Mouse (Mus musculus): ENCODE measurements around the gene Frrs1.

Frrs1 gene

DNA sequence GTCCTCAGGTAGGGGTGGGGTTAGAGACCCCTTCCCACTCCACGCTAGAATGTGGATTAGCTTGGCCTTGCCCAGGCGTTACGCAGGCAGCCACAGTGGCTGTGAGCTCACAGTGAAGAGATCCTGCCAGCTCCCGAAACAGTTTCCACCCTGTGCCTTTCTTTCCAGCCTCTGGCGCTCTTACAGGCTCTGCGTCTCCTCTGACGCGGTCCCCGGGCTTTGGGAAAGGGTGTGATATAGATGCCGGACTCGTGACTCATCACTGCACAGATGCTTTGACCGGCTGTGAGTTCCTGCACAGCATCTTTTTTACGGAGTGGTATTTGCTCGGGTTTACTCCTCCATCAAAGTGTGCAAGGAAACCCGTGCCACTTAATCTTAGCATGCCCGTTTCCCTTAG is 46.6 kb downstream of the Frrs1 start:
- no peak for DNase-seq (ENCODE audit: low read depth in 1 of 2, low spot score in 2 of 2)

DNA sequence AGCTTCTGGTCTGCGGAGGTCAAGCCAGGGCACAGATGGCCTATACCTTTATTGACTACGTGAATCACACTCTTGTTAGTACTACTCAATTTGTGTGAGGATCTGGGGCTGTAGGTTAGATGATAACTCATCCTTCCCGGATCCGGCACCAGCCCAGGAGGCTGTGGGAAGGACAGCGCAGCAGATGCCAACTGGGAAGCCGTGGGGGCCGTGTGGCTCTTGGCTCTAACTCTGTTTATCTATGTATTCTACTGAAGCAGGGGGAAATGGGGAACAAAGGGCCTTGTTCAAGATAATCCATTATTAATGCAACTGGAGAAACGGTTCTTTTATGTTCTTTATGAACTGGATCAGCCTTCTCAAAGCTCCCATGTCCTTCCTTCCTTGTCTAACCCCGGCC is 47.3 kb downstream of the Frrs1 start:
- no peak for DNase-seq (ENCODE audit: low read depth in 1 of 2, low spot score in 2 of 2)

DNA sequence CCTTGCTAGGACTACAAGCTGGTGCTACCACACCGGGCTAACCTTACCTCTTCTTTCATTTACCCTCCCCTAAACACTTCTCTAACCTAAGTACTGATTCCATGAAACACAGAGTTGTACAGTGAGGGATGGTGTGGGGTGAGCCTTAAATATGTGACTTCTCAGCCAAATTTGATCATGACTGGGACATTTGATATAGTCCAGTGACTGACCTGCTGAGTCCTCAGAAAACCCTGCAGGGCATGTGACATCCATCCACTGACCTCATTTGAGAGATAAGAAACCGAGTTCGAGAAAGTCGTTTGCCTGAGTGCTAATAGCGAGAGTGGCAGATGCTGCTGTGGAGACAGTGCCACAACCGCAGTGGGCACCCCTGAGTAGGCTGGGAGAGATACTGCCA is 55.1 kb downstream of the Frrs1 start:
- DNase-seq (ENCODE audit: low read depth in 1 of 2, low spot score in 2 of 2) = no peak

DNA sequence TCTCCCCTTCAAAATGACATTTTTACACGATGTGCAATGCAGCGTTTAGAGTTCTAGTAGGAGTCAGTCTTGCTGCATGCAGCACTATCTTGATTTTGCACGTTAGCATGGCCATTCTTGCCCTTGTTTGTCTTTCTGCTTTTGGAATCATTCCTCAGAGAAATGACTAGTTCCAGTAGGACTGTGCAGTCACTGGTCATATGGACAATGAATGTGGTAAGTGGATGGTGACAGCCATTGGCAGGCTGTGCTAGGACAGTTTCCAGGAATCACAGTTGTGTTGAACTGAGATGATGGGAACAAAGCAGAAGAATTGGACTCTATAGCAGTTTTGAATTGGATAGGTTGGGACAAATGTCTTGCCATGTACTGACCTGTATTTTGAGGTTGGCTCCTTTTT is 55.7 kb downstream of the Frrs1 start:
- DNase-seq (ENCODE audit: low read depth in 1 of 2, low spot score in 2 of 2) = no peak

DNA sequence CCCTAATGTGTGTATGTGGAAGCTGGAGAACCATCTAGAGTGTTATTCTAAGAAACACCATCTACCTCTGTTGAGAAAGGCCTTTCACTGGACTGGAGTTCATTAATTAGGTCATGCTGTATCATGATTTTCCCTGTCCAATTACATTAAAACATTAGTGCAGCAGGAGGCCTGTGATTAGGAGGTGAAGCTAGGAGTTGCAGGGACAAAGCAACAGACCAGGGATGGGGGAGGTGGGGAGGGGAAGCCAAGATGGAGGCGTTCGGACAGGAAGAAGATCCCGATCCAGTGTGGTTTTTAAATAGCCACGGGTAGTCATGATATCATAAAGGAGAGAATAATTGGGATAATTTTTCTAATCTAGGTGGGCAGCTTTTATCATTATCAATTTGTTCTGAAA is 57.8 kb downstream of the Frrs1 start:
- DNase-seq (ENCODE audit: low read depth in 1 of 2, low spot score in 2 of 2) = no peak

DNA sequence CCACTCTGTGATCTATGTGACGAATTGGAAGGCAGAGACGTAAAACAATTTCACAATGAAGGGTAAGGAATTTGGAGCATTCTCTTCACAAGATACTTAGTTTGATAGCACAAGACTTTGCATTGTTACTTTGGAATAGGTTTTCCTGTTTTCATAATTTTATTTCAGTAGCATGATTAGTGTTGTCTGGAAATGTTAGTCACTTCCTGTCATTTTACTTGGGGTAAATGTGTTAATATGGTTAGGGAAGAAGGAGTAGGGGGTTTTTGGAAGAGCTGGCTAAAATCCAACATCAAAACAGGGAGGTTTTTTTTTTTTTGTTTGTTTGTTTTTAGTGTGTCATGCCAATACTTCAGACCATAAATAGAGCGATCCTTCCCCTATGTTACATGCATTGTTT is 62.3 kb downstream of the Frrs1 start:
- no peak for DNase-seq (ENCODE audit: low read depth in 1 of 2, low spot score in 2 of 2)

DNA sequence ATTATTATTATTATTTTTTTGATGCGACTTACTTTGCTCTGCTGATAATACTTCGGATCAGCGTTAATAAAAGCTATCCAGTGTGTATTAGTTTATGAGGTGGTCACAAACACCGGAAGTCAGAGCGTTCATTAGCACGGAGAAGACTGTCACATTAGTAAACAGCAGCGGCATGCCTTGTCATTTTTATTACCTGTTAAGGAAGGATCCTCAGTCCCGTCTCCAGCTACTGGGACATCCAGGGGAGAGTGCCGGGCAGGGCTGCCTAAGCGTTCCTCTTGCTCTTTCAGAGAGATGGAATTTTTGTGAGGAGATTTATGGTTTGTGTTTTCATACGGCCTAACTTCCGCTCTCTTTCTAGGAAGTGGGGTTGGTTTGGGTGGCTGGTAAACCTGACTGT is 63.8 kb downstream of the Frrs1 start:
- DNase-seq (ENCODE audit: low read depth in 1 of 2, low spot score in 2 of 2) = no peak

DNA sequence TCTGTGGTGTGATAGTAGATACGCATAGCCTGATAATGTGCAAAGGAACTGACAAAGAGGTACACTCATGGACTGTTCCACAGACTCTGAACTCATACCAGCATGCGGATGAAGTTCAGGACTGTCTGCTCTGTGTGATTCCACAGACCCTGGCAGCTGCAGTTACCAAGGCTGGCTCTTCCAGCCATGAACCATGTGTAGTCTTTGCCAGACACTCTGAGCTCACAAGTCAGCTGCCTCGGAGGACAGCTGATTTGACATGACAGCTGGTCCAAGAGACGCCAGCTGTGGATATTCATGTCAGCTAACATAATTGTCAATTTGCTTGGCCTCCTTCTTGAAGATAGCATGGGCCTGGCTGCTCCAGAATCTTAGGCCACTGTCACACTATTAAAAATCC is 69.7 kb downstream of the Frrs1 start:
- no peak for DNase-seq (ENCODE audit: low read depth in 1 of 2, low spot score in 2 of 2)

DNA sequence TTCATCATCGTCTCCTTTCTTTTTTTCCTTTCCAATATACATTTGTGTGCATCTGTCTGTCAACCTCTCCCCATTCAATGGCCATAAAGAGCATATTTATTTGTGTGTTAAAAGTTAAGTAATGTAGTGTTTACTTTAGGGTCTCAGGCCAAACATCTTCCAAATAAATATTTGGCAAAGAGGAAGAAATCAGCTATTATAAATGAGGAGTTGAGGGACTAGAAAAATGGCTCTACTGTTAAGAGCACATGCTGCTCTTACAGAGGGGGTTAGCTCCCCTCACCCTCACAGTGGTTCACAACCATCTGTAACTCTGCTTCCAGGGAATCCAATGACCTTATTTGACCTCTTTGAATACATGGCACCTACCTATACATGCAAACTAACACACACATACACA is 73.9 kb downstream of the Frrs1 start:
- DNase-seq (ENCODE audit: low read depth in 1 of 2, low spot score in 2 of 2) = no peak

DNA sequence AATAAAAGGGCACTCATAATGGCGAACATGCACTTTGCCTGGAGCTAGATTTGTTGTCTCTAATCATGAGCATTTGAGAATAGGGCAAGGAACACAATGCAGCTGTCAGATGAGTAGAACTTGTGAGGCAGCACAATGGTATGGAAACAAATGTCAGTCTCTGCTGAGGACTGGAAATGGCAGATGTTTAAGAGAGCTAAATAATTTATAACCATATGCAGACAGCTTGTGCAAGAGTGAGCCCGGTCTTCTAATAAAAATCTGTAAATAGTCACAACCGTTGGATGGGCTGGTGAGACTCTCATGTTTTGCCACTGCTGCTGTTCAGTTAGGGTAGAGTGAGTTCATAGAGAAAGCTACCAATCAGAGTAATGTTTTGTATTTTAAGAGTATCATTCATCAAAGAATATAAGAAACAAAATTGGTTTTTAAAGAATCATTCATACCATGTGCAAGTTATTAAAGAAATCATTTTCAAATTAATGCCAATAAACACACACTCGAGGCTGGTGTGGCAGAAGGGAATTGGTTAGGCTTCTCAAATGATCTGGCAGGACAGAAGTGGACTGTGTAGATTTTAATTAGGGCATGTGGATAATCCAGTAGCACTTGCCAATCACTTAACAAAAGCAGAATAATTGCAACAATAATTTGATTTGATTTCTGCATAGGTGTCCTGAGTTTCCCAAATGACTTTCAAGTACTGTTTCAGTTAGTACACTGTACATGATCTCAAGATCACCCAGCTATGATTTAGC is 77.8 kb downstream of the Frrs1 start:
- no peak for DNase-seq (ENCODE audit: low read depth in 1 of 2, low spot score in 2 of 2)

DNA sequence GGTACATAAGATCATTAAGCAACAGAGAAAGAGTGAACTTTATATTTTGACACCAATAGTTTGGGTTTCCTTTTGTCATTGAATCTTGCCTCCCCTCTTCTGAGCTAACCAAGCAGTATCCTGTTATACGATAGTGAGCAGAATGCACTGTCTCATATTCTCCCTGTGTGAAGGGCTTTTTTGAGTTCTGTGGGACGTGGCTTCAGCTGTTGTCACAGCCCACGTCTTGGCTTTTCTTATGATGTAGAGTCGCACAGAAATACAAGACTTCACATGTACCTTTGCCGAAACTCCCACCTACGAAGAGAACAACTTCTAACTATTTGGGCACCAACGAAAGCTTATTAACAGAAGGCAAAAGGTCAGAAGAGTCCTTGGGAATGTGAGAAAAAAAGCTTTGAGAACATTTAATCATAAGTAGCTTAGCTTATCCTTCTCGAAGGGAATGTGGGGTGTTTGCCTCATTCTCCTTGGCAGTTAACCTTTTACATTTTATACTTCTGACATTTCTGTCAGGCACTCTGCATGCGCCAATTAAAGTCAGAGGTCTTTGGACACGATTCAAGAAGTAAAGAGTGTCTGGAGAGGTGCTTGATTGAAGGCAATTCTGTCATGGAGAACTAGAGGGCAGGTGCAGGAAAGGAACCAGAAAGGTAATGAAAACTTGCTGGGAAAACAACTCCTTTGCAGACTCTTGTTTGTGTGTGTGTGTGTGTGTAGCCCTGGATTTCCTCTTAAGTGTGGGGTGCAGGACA is 81.7 kb downstream of the Frrs1 start:
- DNase-seq (ENCODE audit: low read depth in 1 of 2, low spot score in 2 of 2) = no peak

DNA sequence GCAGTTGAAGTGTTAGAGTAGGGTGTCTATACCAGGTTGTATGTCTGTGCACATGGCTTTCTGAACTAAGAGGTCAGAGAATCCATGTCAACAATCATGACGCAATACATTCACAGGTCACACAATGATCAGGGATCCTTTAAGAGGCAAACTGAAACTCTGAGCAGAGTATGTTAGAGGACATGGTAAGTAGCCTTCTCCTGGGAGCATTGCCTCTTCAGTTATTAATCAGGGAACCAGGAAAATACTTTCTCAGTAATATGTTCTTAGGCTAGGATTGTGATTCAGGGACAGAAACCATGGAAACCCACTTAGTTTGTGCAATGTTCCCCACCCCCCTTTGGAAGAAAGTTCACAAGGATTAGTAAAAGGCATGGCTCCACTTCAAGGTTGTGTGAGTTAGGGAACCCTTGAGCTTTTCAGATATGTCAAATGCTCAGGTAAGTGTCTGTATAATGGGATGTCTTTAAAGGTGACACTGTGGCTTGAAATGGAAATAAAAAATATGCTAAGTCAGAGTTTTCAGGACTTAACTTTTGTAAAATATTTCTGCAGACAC is 82.4 kb downstream of the Frrs1 start:
- no peak for DNase-seq (ENCODE audit: low read depth in 1 of 2, low spot score in 2 of 2)

DNA sequence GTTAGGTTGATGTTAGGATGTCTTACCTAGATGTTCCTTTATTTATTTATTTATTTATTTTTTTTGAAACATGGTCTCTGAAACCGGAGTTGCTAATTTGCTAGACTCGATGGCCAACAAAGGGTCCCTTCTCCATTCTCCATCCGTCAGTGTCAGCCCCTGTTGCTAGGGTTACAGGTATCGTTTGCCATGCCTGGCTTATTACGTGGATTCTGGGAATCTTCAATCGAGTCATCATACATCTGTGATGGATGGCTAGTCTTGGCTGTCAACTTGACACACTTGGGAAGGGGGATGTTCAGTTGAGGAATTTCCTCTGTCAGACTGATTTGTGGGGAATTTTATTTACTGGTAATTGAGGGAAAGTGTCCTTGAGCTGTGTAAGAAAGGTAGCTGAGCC is 83.5 kb downstream of the Frrs1 start:
- DNase-seq (ENCODE audit: low read depth in 1 of 2, low spot score in 2 of 2) = no peak

DNA sequence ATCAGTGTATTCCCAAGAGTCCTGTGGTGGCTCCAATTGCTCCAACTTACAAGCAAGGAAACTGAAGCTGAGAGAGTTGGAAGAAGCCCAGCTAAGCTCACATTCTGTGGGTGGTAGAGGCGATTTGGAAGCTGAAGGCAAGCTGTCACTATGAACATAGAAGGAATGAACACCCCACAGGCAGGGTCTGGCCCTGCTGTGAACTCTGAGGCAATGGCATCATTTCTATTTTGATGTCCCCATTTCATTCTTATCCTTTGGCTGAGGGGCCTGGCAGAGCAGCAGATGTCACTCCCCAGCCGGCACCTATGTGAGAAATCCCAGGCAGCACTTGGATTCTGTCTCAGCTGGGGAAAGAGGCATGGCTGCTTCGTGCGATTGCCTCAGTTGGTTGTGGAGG is 84.2 kb downstream of the Frrs1 start:
- no peak for DNase-seq (ENCODE audit: low read depth in 1 of 2, low spot score in 2 of 2)

DNA sequence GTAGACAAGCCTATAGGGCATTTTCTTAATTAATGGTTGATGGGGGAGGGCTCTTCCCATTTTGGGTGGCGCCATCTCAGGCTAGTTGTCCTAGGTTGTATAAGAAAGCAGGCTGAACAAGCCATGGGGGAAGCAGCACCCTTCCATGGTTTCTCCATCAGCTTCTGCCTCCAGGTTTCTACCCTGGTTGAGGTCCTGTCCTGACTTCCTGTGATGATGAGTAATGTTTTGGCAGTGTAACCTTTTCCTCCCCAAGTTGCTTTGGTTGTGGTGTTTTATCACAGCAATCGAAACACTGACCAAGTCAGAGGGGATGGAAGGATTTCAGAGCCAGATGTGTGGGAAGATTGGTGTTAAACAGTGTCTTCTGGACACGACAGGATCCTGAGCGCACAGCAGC is 87.2 kb downstream of the Frrs1 start:
- no peak for DNase-seq (ENCODE audit: low read depth in 1 of 2, low spot score in 2 of 2)

DNA sequence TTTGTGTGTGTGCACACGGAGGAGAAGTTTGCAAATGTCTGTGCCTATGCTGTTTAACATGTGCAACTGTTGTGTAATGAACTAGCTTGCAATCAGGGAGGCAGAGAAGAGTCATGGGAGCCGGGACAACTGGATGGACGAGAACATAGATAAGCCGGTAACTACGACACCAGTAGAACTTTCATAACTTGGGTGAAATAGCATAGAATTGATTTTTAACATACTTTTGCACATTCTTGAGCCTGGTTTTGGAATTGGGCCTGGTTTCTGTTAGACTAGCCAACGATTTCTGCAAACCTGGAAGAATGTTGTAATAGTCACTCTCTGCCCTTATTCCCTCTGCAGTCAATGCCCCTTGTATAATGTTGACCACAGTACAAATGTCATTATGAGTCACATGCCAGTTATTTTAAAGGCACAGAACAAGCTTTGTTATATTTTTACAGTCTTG is 91.4 kb downstream of the Frrs1 start:
- no peak for DNase-seq (ENCODE audit: low read depth in 1 of 2, low spot score in 2 of 2)

DNA sequence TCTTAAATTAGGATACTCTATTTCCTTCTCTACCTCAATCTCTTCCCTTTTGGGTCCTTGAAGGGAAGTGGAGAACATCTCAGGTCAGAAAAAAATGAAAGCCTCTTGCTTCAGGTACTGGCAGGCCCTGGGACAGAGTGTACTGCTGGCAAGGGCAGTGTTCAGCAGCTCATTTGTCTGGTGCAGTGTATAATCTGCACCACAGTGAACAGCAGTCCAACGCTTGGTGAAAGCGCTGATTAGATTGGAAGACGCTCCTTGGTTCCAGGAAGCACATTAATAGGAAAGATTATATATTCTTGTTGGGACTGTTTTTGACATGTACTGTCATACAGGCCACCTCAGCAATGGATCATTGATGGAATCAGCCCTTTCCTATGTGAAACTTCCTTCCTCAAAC is 92.2 kb downstream of the Frrs1 start:
- DNase-seq (ENCODE audit: low read depth in 1 of 2, low spot score in 2 of 2) = no peak

DNA sequence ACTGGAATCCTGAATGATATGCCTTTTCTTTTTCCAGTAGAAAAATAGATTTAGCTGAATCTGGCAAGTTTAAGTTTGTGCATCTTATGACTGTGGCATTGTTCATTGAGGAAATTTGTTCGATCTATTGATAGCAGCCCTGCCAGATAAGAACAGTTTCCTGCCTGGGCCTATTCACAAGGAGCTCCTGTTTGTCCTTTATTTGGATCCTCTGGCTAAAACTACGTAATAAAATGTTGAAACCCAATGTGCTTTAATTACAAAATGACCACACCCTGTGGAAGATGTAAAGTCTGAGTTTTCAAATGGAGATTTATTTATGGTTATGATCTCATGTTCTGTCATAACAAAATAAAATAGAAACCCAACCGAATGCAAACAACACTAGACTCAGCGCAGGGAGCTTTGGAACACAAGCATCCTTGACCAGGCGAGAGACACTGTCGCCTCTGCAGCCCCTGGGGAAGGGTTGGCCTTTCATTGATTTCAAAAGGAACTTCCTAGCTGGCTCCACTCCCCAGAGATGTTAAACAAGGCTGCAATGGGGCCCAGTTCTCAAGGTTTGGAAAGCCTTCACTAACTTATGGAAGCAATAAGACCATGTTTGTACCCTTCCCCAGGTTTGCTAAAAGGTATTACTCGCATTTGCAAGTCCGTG is 93.1 kb downstream of the Frrs1 start:
- no peak for DNase-seq (ENCODE audit: low read depth in 1 of 2, low spot score in 2 of 2)

DNA sequence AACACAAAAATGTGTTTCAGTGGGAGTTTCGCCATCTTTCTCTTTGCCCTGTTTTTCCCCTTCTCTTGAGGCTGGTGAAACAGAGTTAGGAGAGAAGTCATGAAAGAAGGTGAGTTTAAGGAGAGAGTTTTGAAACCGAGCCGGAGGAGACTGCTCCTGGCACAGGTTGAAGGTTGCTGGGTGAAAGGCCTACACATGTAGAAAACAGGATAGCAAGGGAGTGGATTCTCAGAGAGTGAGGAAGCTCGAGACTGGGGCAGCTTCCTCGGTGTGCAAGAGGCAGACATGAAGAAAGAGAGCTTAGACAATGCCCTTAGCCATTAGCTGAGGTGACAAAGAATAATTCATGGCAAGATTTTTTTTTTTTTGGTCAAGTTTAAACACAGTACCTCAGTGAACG is 94.1 kb downstream of the Frrs1 start:
- DNase-seq (ENCODE audit: low read depth in 1 of 2, low spot score in 2 of 2) = no peak

DNA sequence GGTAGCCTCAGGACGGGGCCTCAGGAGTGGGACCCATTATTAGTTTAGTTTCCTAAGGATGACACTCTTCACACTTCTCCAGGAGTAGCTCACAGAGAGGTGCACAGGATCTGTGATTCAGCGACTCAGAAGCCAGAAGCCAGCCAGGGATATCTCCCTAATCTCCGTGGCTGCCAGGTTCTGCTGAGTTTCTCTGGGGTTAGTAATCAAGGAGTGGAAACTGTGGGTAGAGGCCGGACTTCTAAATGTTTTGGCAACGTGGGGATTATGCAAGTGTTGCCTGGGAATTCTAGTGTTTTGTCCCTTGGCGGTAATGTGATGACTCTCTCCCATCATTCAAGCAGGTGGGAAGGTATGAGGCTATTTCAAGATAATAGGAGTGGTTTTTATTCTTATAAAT is 95.8 kb downstream of the Frrs1 start:
- no peak for DNase-seq (ENCODE audit: low read depth in 1 of 2, low spot score in 2 of 2)
